Mouse (Mus musculus): Measurements from ENCODE around the gene Troap. TPM values are rescaled to one million over a fixed set of nuclear protein-coding genes. Genes with fewer than 3 reads are reported as not detected.
"Not testable (repeated sequence)": the region's sequence is repeated elsewhere in the genome, so short reads cannot be mapped to it uniquely, and the experiment has no call there.

Troap gene
- total RNA-seq, 4 experiments from 2014 or later: 0.22 to 0.35 TPM; not detected in 2

DNA sequence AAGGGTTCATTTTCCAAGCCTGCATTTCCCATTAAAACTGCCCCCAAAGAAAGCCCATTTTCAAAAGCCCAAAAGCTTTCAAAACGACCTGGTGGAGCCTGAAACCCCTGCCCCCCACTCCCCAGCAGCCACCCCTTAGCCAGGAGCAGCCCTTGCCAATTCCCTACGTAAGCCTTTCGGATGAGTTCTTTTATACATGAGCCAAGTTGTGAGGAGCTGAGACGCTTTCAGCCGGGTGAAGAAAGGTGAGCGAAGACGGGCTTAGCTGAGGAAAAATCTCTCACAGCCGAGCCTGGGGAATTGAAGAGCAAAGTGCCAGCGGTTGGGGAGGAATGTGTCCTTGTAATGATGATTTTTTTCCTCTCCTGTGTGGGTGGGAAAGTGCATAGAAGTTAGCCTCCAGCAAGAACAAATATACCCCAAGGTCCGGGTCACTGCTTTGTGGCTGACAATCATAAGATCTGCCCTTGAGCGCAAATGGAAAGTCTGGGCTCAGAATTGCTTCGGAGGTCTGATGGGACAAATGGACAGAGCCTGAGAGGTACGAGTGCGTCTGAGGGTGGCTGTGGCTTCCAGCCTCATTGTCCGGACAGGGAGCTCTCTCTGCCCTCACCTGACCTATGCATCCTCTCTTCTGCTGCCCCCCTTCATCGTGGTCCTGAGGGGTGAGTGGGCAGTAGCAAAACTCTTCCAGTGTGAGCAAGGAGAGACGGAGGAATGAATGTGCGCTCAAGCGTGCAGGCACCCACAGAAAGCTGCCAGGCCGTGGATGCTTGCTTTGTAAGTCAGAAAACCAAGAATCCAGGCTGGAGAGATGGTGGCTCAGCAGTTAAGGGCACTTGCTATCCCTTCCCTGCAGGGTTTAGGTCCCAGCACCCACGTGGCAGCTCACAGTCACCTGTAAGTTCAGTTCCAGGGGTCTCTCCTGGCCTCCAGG lies 33.2 kb upstream of the Troap start:
- DNase-seq (ENCODE audit: low spot score): no peak

DNA sequence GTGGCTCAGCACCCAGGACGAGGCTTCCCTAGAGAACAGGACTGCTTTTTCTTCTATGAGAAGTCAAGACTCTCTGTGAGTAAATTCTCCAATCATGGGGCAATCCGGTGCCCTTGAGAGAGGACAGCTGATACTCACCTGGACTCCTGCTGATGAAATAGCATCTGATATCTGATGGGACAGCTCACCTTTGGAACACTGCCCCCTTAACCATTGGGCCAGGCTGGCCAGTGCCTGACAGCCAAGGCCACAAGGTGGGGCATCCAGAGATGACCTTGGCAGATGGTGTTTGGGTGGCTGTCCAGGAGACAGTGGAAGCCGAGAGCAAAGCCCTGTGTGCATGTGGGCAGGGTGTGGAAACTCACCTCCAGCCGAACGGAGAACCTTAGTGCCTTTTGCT lies 32.0 kb upstream of the Troap start:
- no peak for DNase-seq (ENCODE audit: low spot score)

GRCm38 (mm10) chr15:99044854-99045253 lies 29.5 kb upstream of the Troap start:
- no peak for DNase-seq (ENCODE audit: low spot score)

DNA sequence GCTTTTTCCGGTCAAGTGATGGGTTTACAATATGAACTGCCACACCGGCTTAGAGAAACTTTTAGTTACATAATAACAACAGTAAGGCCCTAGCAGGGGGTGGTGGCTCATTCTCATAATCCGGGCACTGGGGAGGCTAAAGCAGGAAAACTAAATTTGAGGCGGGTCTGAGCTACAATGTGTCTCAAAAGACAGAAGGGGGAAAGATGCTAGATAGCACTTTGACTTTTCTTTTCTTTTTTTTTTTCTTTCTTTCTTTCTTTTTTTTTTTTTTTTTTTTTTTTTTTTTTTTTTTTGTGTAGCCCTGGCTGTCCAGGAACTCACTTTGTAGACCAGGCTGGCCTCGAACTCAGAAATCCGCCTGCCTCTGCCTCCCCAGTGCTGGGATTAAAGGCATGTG lies 28.6 kb upstream of the Troap start:
- DNase-seq (ENCODE audit: low spot score): not testable (repeated sequence)

GRCm38 (mm10) chr15:99049473-99050253 lies 24.7 kb upstream of the Troap start:
- DNase-seq (ENCODE audit: low spot score): peak; percentile 53

DNA sequence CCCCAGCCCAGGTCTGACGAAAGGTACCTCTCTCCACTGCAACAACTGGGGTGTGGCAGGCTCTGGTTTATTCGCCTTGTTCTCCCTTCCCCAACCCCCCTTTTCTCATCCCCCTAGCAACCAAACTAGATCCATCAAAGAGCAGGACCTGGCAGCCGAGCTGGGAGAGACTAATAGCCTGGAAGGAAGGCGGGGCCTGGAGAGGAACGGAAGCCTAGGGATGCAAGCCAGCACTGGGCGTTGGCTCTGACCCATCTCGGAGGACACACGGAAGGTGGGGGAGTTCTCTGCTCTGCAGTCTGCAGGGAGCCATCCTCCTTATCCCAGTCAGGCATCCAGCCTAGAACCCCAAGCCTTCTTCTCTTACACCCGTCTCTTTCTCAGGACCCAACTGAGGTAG lies 21.0 kb upstream of the Troap start:
- no peak for DNase-seq (ENCODE audit: low spot score)

GRCm38 (mm10) chr15:99055040-99055439 lies 19.3 kb upstream of the Troap start, which contains the start of gene Prph:
TSS of gene Prph (plus strand) at chr15:99055174.
- DNase-seq (ENCODE audit: low spot score): no peak

- no peak for DNase-seq (ENCODE audit: low spot score)
Measured at GRCm38 (mm10) chr15:99055511-99055961, 18.8 kb upstream of the Troap start.

DNA sequence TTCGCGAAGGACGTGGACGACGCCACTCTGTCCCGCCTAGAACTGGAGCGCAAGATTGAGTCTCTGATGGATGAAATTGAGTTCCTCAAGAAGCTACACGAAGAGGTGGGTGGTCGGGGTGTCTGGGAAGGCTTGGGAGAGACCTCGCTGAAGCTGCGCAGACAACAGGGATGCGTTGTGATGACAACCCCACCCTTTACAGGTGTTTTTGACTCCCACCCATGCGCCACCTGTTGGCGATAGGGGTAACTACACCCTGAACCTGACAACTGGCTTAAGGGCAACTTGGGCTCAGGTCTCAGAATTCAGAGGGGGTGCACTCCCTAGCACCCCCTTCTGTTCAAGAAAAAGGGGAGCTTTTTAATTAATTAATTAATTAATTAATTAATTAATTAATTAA lies 18.0 kb upstream of the Troap start:
- no peak for DNase-seq (ENCODE audit: low spot score)

- no peak for DNase-seq (ENCODE audit: low spot score)
Measured at GRCm38 (mm10) chr15:99065557-99066165, 8.7 kb upstream of the Troap start.

DNA sequence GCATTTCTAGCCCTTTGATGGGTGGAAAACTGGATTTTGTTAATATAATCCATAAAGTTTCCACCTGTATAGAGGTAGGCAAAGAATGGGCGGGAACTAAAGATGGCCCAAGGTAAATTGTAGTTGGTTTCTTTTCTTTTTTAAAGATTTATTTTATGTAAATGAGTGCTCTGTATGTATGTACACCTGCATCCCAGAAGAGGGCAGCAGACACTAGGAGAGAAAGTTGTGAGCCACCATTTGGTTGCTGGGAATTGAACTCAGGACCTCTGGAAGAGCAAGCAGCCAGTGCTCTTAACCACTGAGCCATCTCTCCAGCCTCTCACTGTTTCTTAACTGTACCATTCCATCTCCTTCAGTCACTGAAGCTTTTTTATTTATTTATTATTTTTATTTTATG lies 2.4 kb upstream of the Troap start:
- no peak for DNase-seq (ENCODE audit: low spot score)

- DNase-seq (ENCODE audit: low spot score): peak; percentile 98
Measured at GRCm38 (mm10) chr15:99074600-99075333, 392 bp downstream of the Troap start.

DNA sequence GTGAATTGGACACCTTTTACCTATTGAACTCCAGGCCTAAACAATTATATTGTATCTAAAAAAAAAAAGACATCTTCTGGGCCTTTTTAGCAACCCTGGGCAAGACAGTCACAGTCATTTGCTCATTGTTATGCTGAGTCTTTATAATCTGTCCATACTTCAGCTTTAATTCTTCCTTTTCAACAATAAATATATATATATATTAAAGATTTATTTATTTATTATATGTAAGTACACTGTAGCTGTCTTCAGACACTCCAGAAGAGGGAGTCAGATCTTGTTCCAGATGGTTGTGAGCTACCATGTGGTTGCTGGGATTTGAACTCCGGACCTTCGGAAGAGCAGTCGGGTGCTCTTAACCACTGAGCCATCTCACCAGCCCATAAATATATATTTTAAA lies 1.6 kb downstream of the Troap start:
- not testable (repeated sequence) for DNase-seq (ENCODE audit: low spot score)

GRCm38 (mm10) chr15:99078181-99078910 lies 4.0 kb downstream of the Troap start:
- no peak for DNase-seq (ENCODE audit: low spot score)

DNA sequence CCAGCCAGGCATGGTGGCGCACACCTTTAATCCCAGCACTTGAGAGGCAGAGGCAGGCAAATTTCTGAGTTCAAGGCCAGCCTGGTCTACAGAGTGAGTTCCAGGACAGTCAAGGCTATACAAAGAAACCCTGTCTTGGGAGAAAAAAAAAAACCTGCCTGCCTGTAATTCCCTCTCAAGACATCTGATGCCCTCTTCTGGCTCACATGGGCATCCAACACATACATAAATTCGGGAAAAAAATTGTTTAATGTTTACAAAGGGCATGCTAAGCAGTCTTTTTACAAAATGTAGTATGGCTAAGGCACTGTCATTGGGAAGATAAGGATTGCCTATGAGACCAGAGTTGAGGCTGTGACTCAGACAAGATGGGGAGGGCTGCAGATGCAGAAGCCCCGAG lies 5.4 kb downstream of the Troap start:
- no peak for DNase-seq (ENCODE audit: low spot score)

- DNase-seq (ENCODE audit: low spot score): no peak
Measured at GRCm38 (mm10) chr15:99082322-99082721, 7.9 kb downstream of the Troap start.

DNA sequence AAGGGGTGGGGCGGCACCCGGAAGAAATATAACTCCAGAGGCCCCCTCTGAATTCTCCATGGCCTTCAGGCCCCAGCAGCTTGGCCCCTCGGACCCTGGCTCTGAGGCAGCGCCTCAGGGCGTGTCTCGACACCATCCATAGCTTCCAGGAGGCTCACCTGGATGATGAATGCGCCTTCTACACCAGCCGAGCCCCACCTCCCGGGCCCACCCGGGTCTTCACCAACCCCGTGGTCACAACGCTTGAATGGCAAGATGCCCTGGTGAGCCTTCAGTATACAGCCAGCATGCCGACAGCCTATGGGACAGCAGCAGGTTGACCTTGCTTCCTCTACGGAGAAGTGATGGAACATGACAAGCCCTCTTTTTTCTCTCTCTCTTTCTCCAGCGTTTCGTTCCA lies 8.5 kb downstream of the Troap start:
- no peak for DNase-seq (ENCODE audit: low spot score)

DNA sequence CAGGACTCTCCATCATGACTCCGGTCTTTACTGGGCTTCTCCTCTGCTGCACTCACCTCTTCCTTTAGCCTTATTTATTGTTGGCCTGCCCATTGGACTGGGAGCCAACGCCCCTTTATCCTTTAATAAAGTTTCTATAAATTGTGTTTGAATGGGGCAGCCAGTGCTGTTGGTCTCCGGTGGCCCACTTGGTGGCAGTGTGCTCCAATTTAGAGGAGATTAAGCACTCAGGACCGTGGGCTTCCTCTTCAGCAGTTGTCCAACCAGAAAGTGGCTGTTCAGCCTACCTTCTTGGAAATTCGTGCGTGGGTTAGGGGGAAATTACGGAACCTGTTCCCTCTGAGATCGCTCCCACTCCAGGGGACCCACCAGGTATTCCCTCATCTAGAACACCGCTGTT lies 8.9 kb downstream of the Troap start:
- no peak for DNase-seq (ENCODE audit: low spot score)

- DNase-seq (ENCODE audit: low spot score): no peak
Measured at GRCm38 (mm10) chr15:99083867-99084557, 9.6 kb downstream of the Troap start.

DNA sequence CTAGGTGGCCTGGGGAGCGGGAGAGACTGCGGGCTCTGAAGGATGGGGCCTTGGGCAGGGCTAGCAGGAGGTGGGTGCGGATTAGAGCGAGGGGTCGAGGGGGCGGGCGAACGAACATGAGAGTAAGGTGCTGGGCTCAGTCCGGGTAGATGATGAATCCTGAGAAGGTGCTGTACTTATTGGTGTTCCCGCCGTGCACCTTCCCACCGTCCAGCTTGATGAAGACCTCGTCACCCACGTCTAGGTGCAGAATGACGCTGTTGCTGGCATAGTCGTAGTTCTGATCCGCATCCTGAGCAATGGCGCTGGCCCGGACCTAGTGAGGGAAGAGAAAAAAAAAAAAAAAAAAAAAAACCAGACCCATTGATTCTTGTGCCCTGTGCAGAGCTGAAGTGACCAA lies 10.2 kb downstream of the Troap start:
- no peak for DNase-seq (ENCODE audit: low spot score)

Measured in heart, adult 8-10 months (tissue).